Mouse (Mus musculus) left cerebral cortex, adult 8-10 months (tissue): ENCODE measurements around the gene Vmn1r171. TPM values are rescaled to one million over a fixed set of nuclear protein-coding genes. Genes with fewer than 3 reads are reported as not detected.
"Not testable (repeated sequence)": the region's sequence is repeated elsewhere in the genome, so short reads cannot be mapped to it uniquely, and the experiment has no call there.

ENCODE experiments used
- DNase-seq, 2 experiments: peaks; one replicate each; pipeline ENCODE4 v3.0.0; 2022; ENCODE audit warnings: low spot score in 2 of 2
- total RNA-seq, 4 experiments: library from RNA; stranded (reverse); gene quantifications; 2 replicates each; pipeline ENCODE4 v1.2.4; 2022

Gene Vmn1r171
- total RNA-seq, result not detected

DNA sequence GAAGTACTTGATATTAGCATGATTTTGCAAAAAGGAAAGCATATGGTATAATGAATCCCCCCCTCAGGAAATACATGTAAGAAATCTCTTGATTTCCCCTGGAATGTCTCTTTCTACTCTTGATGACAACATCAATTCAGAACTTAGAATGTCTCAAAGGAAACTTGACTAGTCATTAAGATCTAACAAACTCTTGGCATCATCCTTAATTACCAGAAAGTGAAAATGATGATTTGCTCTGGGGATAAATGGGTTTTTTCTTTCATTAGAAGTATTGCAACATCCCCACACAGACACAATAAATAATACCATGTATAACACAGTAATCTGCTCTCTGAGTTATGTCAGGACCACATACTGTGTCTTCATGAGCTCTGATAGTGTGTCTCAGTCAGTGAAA, at the start of gene Vmn1r171:
Gene Vmn1r171 (plus strand): TSS at position 301 of the 400 bp plus-strand sequence.
- DNase-seq, result no peak

DNA sequence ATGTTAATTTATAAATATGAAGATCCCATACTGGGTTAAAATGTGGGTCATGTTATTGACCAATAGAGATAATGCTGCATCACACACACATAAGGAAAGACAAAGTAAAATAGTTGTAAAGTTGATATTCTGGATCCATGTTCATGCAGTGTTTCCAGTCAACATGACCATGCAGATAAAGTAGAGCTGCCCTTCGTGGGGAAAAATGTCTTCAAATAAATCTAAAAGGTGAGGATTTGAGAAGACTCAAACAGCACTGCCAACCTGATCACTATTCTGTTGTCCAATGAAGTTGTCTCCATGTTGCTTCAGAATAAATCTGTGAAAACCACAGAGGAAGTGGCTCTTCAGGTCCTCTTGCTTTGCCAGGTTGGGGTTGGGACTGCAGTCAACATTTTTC, 24.6 kb upstream of the Vmn1r171 start, which contains the start of gene Vmn1r170:
Gene Vmn1r170 (plus strand): TSS at position 301 of the 400 bp plus-strand sequence.
- DNase-seq, result not testable (repeated sequence)

DNA sequence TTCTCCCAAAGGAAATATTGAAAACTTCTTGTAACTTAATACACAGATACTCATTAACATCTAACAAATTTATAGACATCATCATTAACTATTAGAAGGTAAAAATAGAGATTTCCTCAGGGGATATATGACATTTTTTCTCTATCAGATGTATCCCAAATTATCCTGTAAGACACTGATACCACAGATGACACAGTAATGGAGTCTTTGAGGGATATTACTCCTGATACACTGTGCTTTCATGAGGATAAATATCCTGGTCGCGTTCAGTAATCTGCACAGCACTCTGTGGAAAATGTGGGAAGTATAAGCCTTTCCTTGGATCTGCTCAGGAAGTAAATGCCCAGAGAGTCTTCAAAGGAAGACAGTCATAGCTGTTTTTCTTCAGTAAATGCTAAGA, 27.5 kb downstream of the Vmn1r171 start, which contains the start of gene Vmn1r172:
Gene Vmn1r172 (plus strand): TSS at position 301 of the 400 bp plus-strand sequence.
- DNase-seq, result no peak

Other genes with a start within 250 kb of the Vmn1r171 start
- gene Nlrp5, start 244.8 kb upstream of the Vmn1r171 start, total RNA-seq, result under 1 TPM; 0.09 to 0.23 (median 0.11) TPM
- gene Vmn1r167, start 123.5 kb upstream of the Vmn1r171 start, total RNA-seq, result not detected
- gene Vmn1r168, start 91.0 kb upstream of the Vmn1r171 start, total RNA-seq, result not detected
- gene Vmn1r169, start 55.2 kb upstream of the Vmn1r171 start, total RNA-seq, result not detected
- not detected for gene Vmn1r170, start 24.5 kb upstream of the Vmn1r171 start, total RNA-seq
- gene Vmn1r172, start 27.6 kb downstream of the Vmn1r171 start, total RNA-seq, result not detected
- gene Vmn1r173, start 70.0 kb downstream of the Vmn1r171 start, total RNA-seq, result not detected
- not detected for gene Vmn1r174, start 121.5 kb downstream of the Vmn1r171 start, total RNA-seq
- gene Vmn1r175, start 179.9 kb downstream of the Vmn1r171 start, total RNA-seq, result not detected
- not detected for gene Vmn1r176, start 206.7 kb downstream of the Vmn1r171 start, total RNA-seq
- gene Vmn1r177, start 235.7 kb downstream of the Vmn1r171 start, total RNA-seq, result not detected